Mouse (Mus musculus): ENCODE measurements around the gene Gtf2h1.

GRCm38 (mm10) chr7:46839446-46839845, 43.5 kb downstream of the Gtf2h1 start:
- TF ChIP-seq CTCF (conservative IDR thresholded peaks at IDR 0.05; ENCODE audit: low read length) = no peak
- no peak for TF ChIP-seq NANOG (IDR thresholded peaks at IDR 0.05; ENCODE audit: borderline replicate concordance, low read length)
- TF ChIP-seq POU5F1 (IDR thresholded peaks at IDR 0.05; ENCODE audit: borderline replicate concordance, low read length) = no peak
